Mouse (Mus musculus): ENCODE measurements around the gene Cphx3. TPM values are rescaled to one million over a fixed set of nuclear protein-coding genes. Genes with fewer than 3 reads are reported as not detected.
"Not testable (repeated sequence)": the region's sequence is repeated elsewhere in the genome, so short reads cannot be mapped to it uniquely, and the experiment has no call there.

The Cphx3 gene
- total and polyA plus RNA-seq, 2 experiments = 0.45 to 0.55 TPM

DNA sequence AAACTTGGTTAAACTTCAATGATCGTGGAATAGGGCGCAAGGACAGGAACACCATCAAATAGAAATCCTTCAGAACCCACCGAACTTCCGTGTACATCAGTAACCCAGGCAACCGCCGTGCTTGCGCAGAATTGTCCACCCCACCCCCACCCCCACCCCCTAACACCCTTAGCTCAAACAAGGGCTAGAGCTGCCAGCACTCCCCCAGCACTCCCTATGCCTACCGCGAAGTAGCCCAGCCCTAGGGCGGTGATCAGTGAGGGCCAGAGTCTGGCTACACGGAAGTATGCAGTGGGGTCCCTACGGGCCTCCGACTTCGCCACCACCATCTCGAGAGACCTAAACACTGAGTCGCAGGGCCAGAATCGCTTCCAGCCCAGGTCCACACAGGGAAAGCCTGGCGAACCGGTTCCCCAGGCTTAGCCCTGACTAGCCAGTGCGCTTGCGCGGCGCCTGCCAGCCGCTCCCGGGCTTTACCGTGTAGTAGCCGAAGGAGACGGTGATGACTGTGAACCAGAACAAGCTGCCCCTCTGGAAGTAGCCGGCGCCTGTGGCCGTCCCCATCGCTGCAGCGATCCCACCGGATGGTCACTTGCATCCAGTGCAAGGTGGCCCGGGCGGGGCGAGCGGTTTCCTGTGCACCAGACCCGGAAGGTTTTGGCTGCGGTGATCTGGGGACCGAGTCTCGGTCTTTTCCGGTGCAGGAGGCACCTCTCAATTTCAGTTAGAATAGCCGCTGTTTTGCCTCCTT, 15.3 kb upstream of the Cphx3 start:
- no CpG with 5 or more reads among the region's 44 CpGs for WGBS
- H3K27me3 ChIP-seq (ENCODE audit: control insufficient read depth, insufficient read depth, low read length); H3K27ac ChIP-seq (replicated peaks; ENCODE audit: insufficient read depth, low read depth, low read length); H3K4me3 ChIP-seq (ENCODE audit: insufficient read depth, low read depth, low read length); DNase-seq (ENCODE audit: extremely low read depth, low read depth, low spot score); H3K4me1 ChIP-seq (ENCODE audit: control insufficient read depth, insufficient read depth, low read length); H3K36me3 ChIP-seq (ENCODE audit: control insufficient read depth, insufficient read depth, low read length); H3K79me2 ChIP-seq (ENCODE audit: control insufficient read depth, insufficient read depth, low read length); H3K9ac ChIP-seq (ENCODE audit: low read depth, low read length): not testable (repeated sequence)

DNA sequence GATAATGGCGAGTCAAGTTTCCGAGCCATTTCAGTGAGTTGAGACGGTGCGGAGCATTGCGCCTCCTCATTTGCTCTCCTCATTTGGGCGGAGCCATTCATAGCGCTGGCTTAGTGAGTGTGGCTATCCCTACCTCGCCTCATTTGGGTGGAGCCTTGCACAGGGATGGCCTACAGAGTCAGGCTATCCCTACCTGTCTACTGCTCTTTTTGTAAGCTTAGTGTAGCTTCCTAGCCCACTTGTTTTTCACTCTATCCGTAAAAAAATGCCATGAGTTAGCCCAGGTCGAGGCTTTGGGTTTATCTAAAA, 14.8 kb upstream of the Cphx3 start, which contains the start of gene Tmem254c:
TSS of gene Tmem254c (minus strand) at position 31 of the 309 bp plus-strand sequence.
- no CpG with 5 or more reads among the region's 10 CpGs for WGBS
- H3K27me3 ChIP-seq (ENCODE audit: control insufficient read depth, insufficient read depth, low read length) = not testable (repeated sequence)

DNA sequence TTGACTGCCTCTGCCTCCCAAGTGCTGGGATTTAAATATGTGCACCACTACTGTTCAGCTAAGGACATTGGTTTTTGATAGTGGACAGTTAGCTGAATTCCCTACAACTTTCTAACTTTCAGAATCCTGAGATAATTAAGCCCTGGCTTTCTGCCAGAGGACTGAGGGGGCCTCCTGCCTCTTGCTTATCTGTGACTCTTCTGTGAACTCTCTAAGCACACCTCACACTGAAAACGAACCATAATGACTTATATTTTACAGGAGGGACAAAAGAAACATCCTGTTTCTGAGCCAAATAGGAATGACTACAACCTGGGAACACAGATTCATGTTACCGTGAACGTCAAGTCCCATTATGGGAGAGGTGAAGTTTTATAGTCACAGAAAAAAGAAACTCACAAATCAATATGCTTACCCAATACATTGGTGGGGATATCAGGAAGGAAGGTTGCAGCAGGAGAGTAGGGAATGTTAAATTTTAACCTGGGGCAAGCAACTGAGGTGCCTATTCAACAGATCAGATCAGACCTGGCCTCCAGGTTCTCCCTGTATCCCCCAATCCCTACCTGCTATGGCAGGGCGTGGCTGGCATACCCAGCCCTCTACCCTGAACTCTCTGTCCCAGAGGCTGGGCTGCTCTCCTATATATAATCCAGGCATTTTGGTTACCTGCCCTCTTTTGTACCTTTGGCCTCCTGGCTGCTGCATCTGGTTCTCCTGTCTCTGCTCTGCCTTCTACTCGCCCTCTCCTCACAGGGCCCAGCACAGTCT, 5.3 kb upstream of the Cphx3 start:
- H3K36me3 ChIP-seq (ENCODE audit: control insufficient read depth, insufficient read depth, low read length); DNase-seq (ENCODE audit: extremely low read depth, low read depth, low spot score): not testable (repeated sequence)
- WGBS = no CpG with 5 or more reads among the region's 5 CpGs

More for the DNA sequence above, 14.8 kb upstream of the Cphx3 start, which contains the start of gene Tmem254c:
- H3K79me2 ChIP-seq (ENCODE audit: control insufficient read depth, insufficient read depth, low read length); H3K4me3 ChIP-seq (ENCODE audit: insufficient read depth, low read depth, low read length); H3K36me3 ChIP-seq (ENCODE audit: control insufficient read depth, insufficient read depth, low read length); H3K27ac ChIP-seq (replicated peaks; ENCODE audit: insufficient read depth, low read depth, low read length); DNase-seq (ENCODE audit: extremely low read depth, low read depth, low spot score); H3K9ac ChIP-seq (ENCODE audit: low read depth, low read length); H3K4me1 ChIP-seq (ENCODE audit: control insufficient read depth, insufficient read depth, low read length): not testable (repeated sequence)

DNA sequence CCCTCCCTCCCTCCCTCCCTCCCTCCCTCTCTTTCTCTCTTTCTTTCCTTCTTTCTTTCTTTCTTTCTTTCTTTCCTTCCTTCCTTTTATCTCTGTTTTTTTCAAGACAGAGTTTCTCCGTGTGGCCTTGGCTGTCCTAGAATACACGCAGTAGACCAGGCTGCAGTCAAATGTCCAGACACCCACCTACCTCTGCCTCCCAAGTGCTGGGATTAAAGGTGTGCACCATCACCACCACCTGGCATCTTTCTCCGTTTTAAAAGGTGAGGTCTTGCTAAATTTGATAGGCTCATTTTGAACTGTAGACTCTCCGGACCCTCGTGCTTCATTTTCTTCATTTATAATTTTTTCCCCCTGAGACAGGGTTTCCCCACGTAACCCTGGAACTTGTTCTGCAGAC, 881 bp upstream of the Cphx3 start, which contains the start of gene Cphx2:
TSS of gene Cphx2 (plus strand) at position 301 of the 400 bp plus-strand sequence.
- WGBS = no CpG with 5 or more reads among the region's 6 CpGs
- H3K9ac ChIP-seq (ENCODE audit: low read depth, low read length); DNase-seq (ENCODE audit: extremely low read depth, low read depth, low spot score); H3K79me2 ChIP-seq (ENCODE audit: control insufficient read depth, insufficient read depth, low read length); H3K36me3 ChIP-seq (ENCODE audit: control insufficient read depth, insufficient read depth, low read length); H3K27me3 ChIP-seq (ENCODE audit: control insufficient read depth, insufficient read depth, low read length); H3K4me1 ChIP-seq (ENCODE audit: control insufficient read depth, insufficient read depth, low read length); H3K4me3 ChIP-seq (ENCODE audit: insufficient read depth, low read depth, low read length); H3K27ac ChIP-seq (replicated peaks; ENCODE audit: insufficient read depth, low read depth, low read length): not testable (repeated sequence)

More for the DNA sequence above, 5.3 kb upstream of the Cphx3 start:
- H3K27ac ChIP-seq (replicated peaks; ENCODE audit: insufficient read depth, low read depth, low read length); H3K9ac ChIP-seq (ENCODE audit: low read depth, low read length); H3K79me2 ChIP-seq (ENCODE audit: control insufficient read depth, insufficient read depth, low read length); H3K27me3 ChIP-seq (ENCODE audit: control insufficient read depth, insufficient read depth, low read length); H3K4me3 ChIP-seq (ENCODE audit: insufficient read depth, low read depth, low read length); H3K4me1 ChIP-seq (ENCODE audit: control insufficient read depth, insufficient read depth, low read length): not testable (repeated sequence)

DNA sequence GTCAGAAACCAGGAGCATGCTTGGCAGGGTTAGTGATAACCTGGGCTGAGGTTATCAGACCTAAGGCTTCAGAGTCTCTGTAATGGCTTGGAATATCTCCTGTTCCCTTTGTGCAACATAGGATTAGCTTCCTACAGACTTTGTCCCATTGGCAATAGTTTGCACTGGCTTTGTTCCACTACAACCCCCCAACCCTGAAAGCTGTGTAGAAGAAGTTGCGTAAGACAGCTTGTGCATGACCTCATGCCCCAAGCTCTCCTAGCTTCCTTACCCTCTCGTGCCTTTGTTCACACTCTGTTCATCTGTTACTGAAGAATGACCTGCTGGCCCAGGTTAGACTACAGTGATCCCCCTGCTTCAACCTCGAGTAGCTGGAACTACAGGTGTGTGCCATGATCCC, 15.5 kb downstream of the Cphx3 start:
- H3K27ac ChIP-seq (replicated peaks; ENCODE audit: insufficient read depth, low read depth, low read length); DNase-seq (ENCODE audit: extremely low read depth, low read depth, low spot score); H3K4me1 ChIP-seq (ENCODE audit: control insufficient read depth, insufficient read depth, low read length); H3K36me3 ChIP-seq (ENCODE audit: control insufficient read depth, insufficient read depth, low read length); H3K27me3 ChIP-seq (ENCODE audit: control insufficient read depth, insufficient read depth, low read length); H3K79me2 ChIP-seq (ENCODE audit: control insufficient read depth, insufficient read depth, low read length); H3K9ac ChIP-seq (ENCODE audit: low read depth, low read length); H3K4me3 ChIP-seq (ENCODE audit: insufficient read depth, low read depth, low read length): not testable (repeated sequence)
- no CpG with 5 or more reads among the region's 3 CpGs for WGBS

DNA sequence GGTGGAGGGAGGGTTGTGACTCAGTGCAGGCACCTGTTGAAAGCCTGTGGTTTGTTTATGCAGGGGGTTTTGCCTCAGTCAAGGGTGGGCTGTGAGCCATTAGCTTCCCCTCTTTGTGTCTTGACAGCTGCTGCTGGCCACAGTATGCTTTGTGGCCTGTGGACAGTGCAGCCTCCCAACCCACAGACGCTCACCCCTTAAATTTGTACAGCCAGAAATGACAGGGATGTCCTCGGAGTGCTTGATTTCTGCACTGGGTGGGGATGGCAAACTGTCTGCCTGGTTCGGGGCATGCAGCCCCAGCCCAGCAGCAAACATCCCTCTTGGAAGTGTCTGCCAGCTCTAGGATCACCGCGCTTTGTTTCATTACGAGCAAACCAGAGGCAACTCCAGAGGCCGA, 36.1 kb downstream of the Cphx3 start, which contains the start of gene Duxbl2:
TSS of gene Duxbl2 (plus strand) at position 200 of the 400 bp plus-strand sequence.
- not testable (repeated sequence) for H3K36me3 ChIP-seq (ENCODE audit: control insufficient read depth, insufficient read depth, low read length); DNase-seq (ENCODE audit: extremely low read depth, low read depth, low spot score); H3K27me3 ChIP-seq (ENCODE audit: control insufficient read depth, insufficient read depth, low read length); H3K27ac ChIP-seq (replicated peaks; ENCODE audit: insufficient read depth, low read depth, low read length); H3K4me3 ChIP-seq (ENCODE audit: insufficient read depth, low read depth, low read length); H3K4me1 ChIP-seq (ENCODE audit: control insufficient read depth, insufficient read depth, low read length); H3K9ac ChIP-seq (ENCODE audit: low read depth, low read length); H3K79me2 ChIP-seq (ENCODE audit: control insufficient read depth, insufficient read depth, low read length)
- no CpG with 5 or more reads among the region's 7 CpGs for WGBS

DNA sequence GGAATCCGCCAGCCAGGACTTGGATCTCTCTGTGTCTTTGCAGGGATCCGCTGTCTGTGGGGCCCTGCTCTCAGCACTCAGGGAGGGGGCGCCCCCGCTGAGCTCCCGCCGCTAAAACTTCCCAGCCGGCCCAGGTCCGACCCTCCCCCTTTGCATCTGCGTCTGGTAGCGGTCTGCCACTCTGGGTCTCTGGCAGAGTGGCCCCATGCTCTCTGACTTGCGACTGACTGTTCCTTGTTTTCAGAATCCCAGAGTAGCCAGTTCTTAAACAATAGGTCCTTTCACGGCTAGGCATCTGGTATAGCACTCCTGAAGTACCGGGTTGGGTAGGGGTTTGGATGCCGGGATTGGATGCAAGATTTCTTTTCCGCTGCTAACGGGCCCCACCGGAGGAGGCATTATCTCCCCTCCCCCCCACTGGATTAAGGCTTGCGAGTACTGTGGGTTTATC, 36.5 kb downstream of the Cphx3 start:
- H3K27me3 ChIP-seq (ENCODE audit: control insufficient read depth, insufficient read depth, low read length); H3K4me3 ChIP-seq (ENCODE audit: insufficient read depth, low read depth, low read length); DNase-seq (ENCODE audit: extremely low read depth, low read depth, low spot score); H3K36me3 ChIP-seq (ENCODE audit: control insufficient read depth, insufficient read depth, low read length); H3K9ac ChIP-seq (ENCODE audit: low read depth, low read length); H3K79me2 ChIP-seq (ENCODE audit: control insufficient read depth, insufficient read depth, low read length); H3K27ac ChIP-seq (replicated peaks; ENCODE audit: insufficient read depth, low read depth, low read length); H3K4me1 ChIP-seq (ENCODE audit: control insufficient read depth, insufficient read depth, low read length): not testable (repeated sequence)
- WGBS = no CpG with 5 or more reads among the region's 18 CpGs

DNA sequence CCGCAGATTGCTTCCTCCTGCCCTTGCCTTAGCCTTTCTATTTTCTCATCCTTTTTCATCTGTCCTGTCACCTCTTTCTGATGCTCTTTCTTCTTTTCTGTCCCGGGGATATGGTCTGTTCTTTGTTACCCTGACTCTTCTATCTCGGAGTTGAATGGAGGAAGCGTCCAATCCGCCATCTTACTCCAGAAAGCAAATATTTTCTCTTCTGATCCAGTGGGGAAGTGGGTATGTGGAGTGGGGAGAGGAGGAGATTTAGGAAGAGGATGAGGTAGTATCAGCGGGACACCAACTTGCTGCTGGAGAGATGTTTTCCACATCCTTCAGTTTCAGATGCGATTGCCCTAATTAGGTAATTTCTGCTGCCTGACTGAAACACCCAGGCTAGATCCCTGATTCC, 37.0 kb downstream of the Cphx3 start:
- DNase-seq (ENCODE audit: extremely low read depth, low read depth, low spot score); H3K27me3 ChIP-seq (ENCODE audit: control insufficient read depth, insufficient read depth, low read length); H3K9ac ChIP-seq (ENCODE audit: low read depth, low read length); H3K4me1 ChIP-seq (ENCODE audit: control insufficient read depth, insufficient read depth, low read length); H3K27ac ChIP-seq (replicated peaks; ENCODE audit: insufficient read depth, low read depth, low read length); H3K4me3 ChIP-seq (ENCODE audit: insufficient read depth, low read depth, low read length); H3K36me3 ChIP-seq (ENCODE audit: control insufficient read depth, insufficient read depth, low read length); H3K79me2 ChIP-seq (ENCODE audit: control insufficient read depth, insufficient read depth, low read length): not testable (repeated sequence)
- no CpG with 5 or more reads among the region's 7 CpGs for WGBS

DNA sequence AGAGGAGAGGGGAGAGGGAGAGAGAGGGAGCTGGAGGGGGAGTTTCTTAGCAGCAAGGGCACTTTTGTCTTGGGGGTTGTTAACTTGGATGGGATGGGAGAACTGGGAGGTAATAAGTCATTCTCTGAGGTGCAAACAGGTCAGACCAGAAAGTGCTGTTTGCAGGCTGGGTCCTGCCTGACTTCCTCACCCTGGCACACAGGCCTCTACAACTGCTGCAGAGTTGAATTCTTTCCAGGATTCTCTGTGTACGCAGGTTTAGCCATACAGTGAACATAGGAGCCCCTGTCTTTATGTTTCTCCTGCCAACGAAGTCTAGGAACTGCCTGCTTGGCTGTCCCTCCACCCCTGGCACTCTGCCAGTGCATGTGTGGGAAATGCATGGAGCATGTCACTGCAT, 65.0 kb downstream of the Cphx3 start:
- not testable (repeated sequence) for H3K4me3 ChIP-seq (ENCODE audit: insufficient read depth, low read depth, low read length); H3K9ac ChIP-seq (ENCODE audit: low read depth, low read length); H3K36me3 ChIP-seq (ENCODE audit: control insufficient read depth, insufficient read depth, low read length); H3K4me1 ChIP-seq (ENCODE audit: control insufficient read depth, insufficient read depth, low read length); H3K79me2 ChIP-seq (ENCODE audit: control insufficient read depth, insufficient read depth, low read length); H3K27me3 ChIP-seq (ENCODE audit: control insufficient read depth, insufficient read depth, low read length); DNase-seq (ENCODE audit: extremely low read depth, low read depth, low spot score); H3K27ac ChIP-seq (replicated peaks; ENCODE audit: insufficient read depth, low read depth, low read length)
- WGBS = no CpG with 5 or more reads among the region's 2 CpGs
